Mouse (Mus musculus) granulocyte monocyte progenitor cell, adult 5-6 weeks (primary cell): Measurements from ENCODE around the gene Atg4b. TPM values are rescaled to one million over a fixed set of nuclear protein-coding genes. Genes with fewer than 3 reads are reported as not detected.

ENCODE experiments used
- ATAC-seq: replicated peaks from 2 replicates; pipeline ENCODE4 v1.8.0; 2016; ENCODE audit warnings: mild to moderate bottlenecking, moderate TSS enrichment, inconsistent platforms; ENCODE audit not compliant: poor library complexity, severe bottlenecking
- total RNA-seq, 2 experiments: library from RNA; stranded (forward) in 1 of 2; stranded (reverse) in 1 of 2; fragments of 200-712, 200-1000 nt in 1 of 2; fragments of >200 nt in 1 of 2; fragmentation: Nextera tagmentation in 1 of 2; gene quantifications; 2 replicates each; pipeline ENCODE4 v1.2.3; 2014 to 2017

Atg4b gene
- total RNA-seq (2014; fragmentation: Nextera tagmentation), result 29.7 and 61.9 TPM in 2 replicates
- total RNA-seq (2017), result 46.8 and 87.7 TPM in 2 replicates

DNA sequence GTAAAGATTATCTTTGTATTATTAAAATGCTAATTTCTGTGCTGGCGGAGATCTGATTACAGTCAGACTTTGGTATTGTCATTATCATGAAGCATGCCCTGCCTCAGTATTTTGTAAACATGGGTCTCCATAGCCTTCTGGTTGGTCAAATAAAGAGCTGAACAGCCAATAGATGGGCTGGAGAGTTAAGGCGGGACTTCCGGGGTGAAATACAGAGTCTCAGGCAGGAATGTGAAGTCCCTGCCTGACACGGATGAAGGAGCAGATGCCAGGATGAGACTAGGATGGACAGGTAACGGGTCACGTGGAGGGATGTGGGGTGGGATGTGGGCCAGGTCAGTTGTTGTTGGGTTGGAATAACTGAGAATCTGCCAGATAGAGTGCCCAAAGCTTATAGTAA is at the start of gene Atg4b:
Gene Atg4b, plus strand, starts transcription at position 211 of the 400 bp plus-strand sequence.
- no peak for ATAC-seq

DNA sequence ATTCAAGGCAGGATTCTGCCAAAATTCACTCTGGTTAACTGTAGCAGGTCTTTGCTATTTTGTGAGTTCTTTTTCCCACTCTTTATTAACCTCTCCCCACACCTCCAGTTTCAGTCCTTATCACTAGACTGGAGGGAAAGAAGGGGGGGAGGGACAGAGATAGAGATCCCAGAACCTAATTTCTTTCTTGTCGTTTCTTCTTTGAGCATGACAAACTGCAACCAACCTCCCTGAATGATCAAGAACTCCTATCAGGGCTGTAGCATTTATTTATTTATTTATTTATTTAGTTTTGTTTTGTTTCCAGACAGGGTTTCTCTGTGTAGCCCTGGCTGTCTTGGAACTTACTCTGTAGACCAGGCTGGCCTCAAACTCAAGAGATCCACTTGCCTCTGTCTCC is 49.2 kb upstream of the Atg4b start:
- ATAC-seq, result no peak

DNA sequence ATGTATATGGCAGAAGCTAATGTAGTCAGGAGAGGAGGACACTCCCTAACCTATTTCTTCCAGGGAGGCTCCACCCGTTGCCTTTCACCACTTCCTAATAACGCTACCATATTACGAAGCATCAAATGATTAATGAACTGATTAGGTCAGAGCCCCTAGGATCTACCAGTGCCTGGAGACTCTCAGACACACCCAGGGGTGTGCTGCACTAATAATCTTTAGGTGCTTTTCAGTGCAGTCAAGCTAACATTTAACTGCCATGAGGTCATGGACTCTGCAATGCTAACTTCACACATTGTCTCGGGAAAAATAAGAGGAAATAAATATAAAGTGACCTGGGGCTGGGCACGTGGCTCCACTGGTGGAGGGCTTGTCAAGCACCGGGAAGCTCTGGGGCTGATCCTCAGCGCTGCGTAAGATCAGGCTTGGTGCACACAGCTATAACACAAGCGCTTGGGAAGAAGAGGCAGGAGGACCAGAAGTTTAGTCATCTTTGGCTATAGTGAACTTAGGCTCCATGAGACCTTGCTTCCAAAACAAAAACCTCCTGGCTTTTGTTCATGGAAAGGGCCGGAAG is 47.7 kb upstream of the Atg4b start:
- no peak for ATAC-seq

DNA sequence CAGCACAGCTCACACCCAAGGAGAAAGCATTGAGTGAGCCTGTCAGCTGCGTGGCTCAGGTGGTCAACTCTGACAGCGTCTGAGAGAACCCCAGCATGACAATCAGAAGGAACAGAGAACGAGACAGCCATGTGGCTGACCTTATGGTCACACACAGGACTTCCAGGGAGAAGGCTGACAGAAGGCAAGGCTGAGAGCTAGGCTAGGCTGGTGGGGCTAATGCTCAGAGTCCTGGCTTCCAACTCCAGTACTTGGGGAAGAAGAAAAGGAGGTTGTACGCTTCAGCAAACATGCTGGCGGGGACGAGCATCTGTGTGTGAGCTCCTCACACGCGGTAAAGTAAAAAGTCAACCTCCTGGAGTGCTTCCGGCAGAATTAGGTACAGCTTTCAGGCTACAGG is 47.0 kb upstream of the Atg4b start:
- ATAC-seq, result no peak

DNA sequence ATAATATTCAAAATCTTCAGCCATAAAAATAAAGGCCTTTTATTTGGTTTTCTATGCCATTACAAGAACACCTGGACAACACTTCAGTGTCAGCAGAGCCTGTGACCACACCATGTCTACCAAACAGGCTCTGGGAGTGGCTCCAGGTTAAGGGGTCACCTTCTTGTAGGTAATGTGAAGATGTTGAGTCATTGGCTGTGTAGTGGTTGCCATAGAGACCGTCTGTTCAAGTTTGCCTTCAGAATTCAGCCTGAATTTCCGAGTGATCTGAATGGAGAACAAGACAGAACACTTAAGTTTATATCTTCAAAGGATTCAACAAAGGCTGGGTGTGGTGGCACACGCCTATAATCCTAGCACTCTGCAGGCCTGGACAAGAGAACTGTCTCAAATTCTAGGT is 45.9 kb upstream of the Atg4b start:
- ATAC-seq, result no peak

DNA sequence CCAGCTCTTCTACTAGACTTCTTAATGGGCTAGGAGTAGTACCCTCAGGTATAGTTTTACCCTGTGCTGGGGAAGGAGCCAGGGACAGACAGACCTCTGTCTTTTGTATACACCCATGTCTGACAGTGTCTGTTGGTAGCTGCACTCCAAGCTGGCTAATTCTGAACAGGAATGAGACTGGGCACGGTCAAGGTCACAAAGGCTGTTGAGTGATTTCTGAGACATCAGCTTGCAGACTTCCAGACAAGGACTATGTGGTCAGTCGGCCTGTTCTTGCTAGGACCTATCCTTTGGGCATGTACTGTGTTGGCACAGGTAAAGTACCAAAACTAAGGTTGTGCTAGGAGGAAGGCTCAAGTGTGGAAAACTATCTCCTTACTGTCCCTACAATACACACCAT is 35.1 kb upstream of the Atg4b start:
- no peak for ATAC-seq

DNA sequence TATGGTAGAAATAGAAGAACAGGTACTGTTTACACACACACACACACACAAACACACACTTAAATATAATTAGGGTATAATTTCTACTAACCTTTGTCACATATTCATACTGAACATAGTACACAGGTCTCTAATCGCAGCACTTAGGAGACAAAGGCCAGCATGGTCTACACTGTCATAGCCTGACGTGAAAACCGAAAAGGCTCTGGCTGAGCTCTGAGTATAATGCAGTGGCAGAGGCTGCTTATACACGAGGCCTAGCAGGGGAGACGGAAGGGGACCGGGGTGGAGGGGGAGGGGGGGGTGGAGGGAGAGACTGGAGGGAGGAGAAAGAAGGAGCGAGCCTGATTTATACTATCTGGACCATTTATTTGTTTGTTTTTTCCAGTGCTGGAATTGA is 29.7 kb upstream of the Atg4b start:
- no peak for ATAC-seq

DNA sequence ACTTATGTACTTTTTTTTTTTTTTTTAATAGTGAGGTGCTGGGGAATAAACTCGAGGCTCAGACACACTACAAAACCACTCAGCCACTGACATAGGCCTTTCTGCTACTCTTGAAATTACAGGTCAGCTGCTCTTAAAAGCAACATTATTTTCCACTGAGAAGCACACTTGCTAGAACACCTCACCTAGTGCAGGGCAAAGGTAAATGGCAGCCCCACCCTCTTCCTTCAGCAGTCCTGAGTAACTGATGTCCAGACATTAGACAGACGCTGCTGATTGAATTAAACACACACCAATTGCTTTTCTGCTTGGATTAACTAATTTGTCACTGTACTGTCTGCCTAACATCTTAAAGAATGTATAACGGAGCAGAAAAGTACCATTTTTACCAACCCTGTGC is 26.7 kb upstream of the Atg4b start:
- ATAC-seq, result no peak

DNA sequence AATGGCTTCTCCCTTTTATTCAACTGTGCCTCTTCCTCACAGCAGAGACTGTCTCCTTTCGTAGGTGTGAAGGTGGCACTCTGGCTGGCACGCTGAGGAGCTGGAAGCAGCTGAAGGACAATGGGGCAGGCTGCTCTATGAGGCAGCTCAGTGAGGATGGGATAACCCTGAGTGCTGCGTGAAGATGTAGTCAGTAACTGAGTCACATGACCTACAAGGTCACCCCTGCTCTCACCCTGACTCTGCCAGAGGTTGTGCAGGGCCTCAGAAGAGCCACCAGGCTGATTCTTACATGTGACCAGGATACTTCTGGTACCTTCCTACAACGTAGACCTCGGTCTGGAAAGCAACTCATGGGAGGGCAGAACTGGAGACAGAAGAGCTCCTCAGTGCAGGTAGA is 25.6 kb upstream of the Atg4b start:
- ATAC-seq, result no peak

DNA sequence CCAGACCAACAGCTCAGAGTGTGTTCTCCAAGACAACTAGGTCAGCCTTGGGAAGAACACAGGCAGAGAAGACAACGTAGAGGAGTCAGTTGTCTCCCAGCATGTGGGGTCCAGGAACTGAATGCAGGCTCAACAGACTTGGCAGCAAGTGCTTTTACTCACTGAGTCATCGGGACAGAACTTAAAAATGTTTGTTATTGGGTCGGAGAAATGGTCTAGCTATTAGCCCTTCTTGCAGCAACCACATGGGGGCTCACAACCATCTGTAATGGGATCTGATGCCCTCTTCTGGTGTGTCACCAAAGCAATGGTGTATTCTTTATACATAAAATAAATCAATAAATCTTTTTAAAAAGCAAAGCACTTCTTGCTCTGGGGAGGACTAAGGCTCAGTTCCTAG is 25.2 kb upstream of the Atg4b start:
- ATAC-seq, result no peak

DNA sequence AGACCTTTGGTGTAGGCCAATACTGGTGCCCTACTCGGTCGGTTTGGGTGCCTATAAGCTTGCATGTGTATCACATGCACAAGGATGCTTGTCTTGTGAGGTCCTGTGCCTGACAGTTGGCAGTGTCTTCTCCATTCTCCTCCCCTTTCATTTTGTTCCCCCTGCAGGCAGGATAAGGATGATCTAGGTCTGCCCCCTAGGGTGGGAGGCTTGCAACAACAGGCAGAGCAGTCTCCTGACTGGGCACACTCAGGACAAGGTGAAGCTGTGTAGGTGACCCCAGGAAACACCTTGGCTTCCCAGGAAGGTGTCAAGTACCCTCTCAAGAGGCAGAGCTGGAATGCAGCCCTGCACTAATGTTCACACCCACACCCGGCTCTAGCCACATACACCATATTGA is 24.3 kb upstream of the Atg4b start:
- ATAC-seq, result peak; percentile 90

DNA sequence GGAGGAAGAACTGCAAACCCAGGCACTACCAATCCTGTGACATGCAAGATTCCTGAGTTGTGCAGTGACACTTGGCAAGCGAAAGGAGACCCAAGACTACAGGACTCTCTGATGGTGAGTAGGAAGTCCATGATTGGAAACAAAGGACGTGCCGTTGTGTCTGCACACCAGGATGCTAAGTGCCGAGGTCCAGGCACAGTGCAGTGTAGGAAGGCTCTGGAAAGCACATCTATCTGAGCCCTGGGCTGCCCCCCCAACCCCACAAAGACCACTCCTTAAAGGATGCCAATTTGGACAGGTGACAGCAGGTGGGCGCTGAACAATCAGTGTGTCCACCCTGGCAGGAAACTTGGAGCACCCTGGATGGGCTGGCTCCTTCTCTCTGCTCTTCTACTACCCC is 20.2 kb upstream of the Atg4b start:
- no peak for ATAC-seq

DNA sequence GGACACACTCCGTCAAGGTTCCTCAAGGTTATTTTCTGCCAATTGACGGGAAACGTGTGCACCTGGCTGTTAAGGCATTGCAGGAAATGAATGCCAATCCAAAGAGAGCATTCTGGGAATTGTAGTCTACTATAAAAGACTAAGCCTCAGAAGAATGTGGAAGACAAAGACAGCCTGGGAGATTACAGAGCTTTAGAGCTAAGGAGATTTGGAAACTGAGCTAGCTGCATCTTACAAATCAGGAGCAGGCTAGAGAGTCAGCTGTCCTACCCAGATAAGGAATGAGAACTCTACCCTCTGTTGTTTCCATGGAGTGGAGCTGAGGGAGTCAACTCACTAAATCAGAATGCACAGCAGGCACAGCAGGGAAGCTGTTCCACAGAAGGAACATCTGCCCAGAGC is 19.4 kb upstream of the Atg4b start:
- ATAC-seq, result no peak

DNA sequence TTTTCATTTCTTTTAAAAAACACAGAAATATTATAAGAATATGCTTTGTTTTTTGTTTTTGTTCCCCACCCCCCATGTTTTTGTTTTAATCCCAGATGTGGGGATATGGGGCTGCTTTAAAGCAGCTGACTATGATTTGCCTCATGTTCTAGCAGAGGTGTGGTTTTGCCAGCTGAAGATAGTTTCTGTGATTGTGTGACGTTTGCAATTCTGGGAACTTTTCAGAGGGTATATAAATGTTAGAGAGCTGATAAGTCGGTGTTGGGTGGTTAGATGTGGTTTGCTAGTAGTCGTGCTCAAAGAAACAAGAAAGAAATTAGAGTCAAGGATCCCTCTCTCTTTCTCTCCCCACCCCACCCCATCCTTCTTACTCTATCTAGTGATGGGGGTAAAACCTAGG is 15.4 kb upstream of the Atg4b start:
- ATAC-seq, result no peak

DNA sequence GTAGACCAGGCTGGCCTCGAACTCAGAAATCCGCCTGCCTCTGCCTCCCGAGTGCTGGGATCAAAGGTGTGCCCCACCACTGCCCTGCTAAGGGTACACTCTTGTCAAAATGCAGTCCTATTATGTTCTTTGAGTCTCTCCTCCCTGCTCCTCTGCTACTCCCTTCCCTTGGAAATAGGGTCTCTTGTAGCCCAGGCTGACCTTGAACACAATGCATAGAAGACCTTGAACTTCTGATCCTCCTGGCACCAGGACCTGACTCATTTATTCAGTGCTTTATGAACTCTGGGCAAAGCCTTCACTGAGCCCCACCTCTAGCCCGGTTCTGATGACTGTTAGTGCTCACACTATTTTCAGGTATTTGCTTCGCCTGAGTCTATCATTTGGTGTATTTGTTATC is 13.6 kb upstream of the Atg4b start:
- ATAC-seq, result no peak

DNA sequence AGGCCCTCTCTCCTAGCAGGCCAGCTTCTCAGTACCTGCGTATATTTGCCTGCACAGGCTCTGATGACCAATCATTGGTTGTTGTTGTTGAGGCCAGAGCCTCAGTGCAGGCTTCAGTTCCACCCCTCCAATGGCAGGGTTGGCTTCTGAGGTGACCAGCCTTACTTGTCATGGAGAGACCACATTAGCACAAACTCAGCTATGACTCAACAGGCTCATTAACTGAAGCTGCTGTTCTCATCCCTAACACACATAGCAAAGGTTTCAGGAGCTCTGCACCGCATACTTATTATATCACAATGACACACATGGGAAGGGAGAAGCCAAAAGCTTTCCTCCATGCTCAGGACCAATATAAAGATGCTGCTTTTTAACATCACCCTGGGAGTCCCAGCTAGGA is 10.6 kb upstream of the Atg4b start:
- ATAC-seq, result no peak

DNA sequence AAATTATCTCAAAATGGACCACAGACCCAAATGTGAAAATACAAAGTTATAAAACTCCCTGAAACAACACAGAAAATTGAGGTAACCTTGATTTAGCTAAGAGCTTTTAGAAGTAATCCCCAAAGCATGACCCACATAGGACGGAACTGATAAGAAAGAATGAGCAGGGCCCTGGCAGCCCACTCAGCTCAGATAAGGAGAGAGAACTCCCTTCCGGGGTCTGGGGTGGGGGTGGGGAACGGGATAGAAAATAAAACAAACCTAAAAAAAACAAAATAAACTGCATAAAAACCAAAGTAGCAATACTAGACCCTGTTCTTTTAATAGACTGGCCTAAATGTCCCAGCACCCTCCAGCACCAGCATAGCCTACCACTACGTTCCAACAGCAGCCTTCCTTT is 9.3 kb upstream of the Atg4b start:
- ATAC-seq, result no peak

DNA sequence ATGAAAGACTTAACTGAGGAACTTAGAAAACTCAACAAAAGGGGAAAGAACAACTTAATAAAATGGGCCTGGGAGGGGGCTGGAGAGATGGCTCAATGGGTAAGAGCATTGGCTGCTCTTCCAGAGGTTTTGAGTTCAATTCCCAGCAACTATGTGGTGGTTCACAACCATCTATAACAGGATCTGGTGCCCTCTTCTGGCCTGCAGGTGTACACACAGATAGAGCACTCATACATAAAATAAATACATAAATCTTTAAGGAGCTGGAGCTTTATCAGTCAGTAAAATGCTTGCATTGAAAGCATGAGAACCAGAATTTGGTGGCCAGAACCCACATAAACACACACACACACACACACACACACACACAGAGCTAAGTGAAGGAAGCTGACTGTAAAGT is 8.4 kb upstream of the Atg4b start:
- no peak for ATAC-seq

DNA sequence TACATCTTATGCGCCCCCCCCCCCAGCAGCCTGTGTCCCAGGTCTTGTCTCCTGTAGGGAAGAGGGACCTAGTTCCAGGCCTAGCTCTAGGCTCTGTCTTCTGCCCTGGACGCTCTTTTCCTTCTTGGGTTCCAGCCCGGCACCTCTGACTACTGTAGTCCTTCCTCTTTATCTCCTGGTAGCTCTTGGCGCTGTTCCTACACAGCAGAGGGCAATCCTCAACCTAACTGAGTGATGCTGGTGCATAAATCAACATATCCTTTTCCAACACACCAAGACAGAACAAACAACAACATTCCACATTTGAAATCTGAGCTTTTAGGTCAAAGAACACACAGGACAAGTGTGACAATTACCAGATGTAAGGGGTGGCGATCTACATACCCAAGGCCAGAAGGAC is 5.1 kb upstream of the Atg4b start:
- no peak for ATAC-seq

DNA sequence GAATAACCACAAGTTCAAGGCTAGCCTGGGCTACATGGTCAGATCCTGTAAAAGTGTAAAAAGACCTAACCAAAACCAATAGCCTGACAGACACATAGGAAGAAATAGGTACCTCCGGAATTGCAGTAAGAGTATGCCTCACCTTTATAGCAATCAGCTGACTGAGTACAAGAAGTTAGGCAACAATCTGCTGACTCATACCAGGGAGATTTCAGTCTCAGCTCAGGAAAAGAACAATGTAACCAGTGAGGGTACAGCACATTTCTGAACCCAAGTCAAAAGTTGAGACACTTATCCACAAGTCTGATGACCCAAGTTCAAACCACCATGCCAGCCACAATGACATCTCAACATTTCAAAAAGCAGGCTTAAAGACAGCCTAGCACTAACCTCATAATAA is 2.8 kb upstream of the Atg4b start:
- peak; percentile 70 for ATAC-seq

DNA sequence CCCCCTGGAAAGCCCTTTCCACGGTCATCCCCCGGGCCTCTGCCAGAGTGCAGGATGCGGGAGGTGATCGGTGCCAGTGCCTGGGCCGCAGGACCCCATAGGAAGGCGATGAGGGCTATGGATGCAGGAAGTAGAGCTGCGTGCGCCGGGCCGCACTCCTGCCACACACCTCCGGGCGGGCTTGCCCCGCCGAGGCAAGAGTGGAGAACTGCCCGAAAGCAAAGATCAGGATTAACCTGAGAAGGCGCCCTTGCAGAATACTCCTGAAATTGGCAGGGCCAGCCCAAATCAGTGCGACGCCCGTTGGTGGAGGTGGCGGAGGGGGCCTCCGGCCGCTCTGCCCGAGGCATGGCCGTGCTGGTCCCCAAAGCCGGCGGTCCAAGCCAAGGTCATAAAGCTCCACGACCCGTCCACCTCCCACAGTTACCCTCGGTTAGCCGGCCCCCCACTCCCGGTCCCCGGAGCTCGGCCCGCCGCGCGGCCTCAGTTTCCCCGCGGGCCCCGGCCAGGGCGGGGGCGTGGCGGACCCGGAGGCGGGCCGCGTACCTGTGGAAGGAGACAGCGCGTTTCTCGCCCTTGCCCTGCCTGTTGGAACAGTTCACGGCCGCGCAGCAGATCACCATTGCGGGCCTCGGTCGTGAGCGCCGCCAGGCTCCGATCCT is 2.7 kb downstream of the Atg4b start:
- peak; percentile 49 for ATAC-seq

DNA sequence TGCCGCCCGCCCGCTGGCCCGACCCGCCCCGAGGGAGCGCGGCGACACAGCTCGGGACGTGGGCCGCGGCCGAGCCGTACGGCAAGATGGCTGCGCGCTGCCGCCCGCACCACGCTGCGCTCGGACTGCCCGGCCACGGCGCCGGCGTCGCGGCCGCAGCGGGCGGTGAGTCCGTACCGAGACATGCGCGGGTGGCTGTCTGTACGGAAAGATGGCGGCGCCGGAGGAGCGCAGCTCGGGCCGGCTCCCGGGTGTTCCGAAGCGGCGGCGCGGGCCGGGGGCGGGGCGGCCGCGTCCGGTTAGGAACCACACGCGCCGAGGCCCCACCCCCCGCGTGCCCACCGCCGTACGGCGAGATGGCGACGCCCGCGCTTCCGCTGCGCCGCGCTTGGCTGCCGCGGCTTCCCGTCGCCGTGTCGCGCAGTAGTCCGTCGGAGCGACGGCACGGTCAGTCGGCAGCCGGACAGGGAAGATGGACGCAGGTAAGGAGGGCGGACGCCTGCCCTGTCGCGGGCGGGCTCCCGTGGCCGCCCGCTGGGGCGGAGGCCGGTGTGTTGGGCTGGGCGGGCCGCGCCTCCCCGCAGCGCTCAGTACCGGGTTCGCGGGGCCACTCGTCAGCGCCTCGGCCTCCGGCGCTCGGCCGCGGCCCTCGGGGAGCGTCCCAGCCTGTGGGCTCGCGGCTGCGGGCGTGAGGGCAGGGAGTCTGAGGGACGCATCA is 3.4 kb downstream of the Atg4b start, which contains the start of gene Thap4:
Gene Thap4, minus strand, starts transcription at position 292 of the 718 bp plus-strand sequence.
- ATAC-seq, result peak; percentile 79
